Mouse (Mus musculus) erythroblast, embryonic 14.5 days (primary cell): ENCODE measurements around the gene Plg. TPM values are rescaled to one million over a fixed set of nuclear protein-coding genes. Genes with fewer than 3 reads are reported as not detected.

Source experiments
- H3K27me3 ChIP-seq: 2 replicates; pipeline ENCODE4 v1.6.1; 2012; ENCODE audit warnings: inconsistent platforms; ENCODE audit not compliant: control insufficient read depth
- H3K36me3 ChIP-seq: 2 replicates; pipeline ENCODE4 v1.6.1; 2012; ENCODE audit warnings: mild to moderate bottlenecking, inconsistent platforms; ENCODE audit not compliant: control insufficient read depth
- H3K4me1 ChIP-seq: 2 replicates; pipeline ENCODE4 v1.6.1; 2012; ENCODE audit warnings: inconsistent platforms; ENCODE audit not compliant: control insufficient read depth
- H3K4me3 ChIP-seq: replicated peaks from 2 replicates; pipeline ENCODE3; 2012; ENCODE audit warnings: moderate library complexity, mild to moderate bottlenecking, inconsistent platforms
- H3K9me3 ChIP-seq: 2 replicates; pipeline ENCODE4 v1.6.1; 2012; ENCODE audit warnings: low read length, inconsistent platforms, mixed read lengths; ENCODE audit not compliant: control insufficient read depth
- GATA1 ChIP-seq: IDR thresholded peaks from 2 replicates; pipeline ENCODE4 v1.6.1; 2012; ENCODE audit warnings: low read length, inconsistent platforms, mixed read lengths
- TAL1 ChIP-seq: IDR thresholded peaks from 3 replicates; pipeline ENCODE4 v1.6.1; 2012; ENCODE audit warnings: low read length, inconsistent platforms, mixed read lengths
- polyA plus RNA-seq: library from polyadenylated mRNA; stranded (reverse); fragments of >175 nt; gene quantifications from 2 replicates; pipeline ENCODE4 v1.2.3, GENCODE M21; 2012

The Plg gene
- 0.23 and 0.27 TPM in 2 replicates for polyA plus RNA-seq

DNA sequence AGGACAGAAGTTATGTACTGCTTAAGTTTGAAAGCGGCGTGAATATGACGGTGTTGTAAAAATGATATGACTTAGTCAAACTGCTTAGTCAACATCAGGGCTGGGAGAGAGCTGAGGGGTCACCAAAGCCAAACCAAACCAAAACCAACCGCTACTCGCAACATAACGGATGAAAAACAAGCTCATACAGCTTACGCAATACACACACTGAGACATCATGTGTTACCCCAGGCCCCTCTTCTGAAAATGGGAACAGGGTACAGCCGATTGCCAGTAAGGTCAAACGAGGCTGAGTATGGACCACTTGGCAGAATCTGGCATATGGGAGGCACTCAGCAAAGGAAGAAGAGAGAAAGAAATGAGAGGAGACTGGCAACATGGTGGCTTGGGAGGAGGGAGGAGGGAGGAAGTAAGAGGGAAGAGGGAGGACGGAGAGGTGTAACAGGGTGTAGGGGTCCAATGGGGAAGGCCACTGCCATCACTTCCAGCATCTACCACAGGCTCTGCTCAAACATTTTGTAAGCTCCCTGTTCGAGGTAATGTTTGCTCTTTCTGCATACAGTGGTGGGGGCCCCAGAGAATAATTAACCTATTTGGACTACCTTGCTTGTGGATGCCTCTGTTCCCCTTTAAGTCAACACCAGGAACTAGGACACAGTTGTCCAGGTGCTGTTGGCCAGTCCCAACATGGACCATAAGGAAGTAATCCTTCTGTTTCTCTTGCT lies at the start of gene Plg:
Gene Plg (plus strand): TSS at position 628 of the 725 bp plus-strand sequence.
- no peaks in the 10 kb centered on the region for H3K9me3 ChIP-seq
- no peaks in the 10 kb centered on the region; the same call in 1 of the 2 replicates for H3K27me3 ChIP-seq
- peaks cover 5% of the 10 kb centered on the region for H3K4me1 ChIP-seq
- TF ChIP-seq GATA1 (no peak), TAL1 (no peak)
- H3K4me3 ChIP-seq: peak within 1 kb of the TSS; percentile 54
- no peaks in the 10 kb centered on the region; the same call in 1 of the 2 replicates for H3K36me3 ChIP-seq

DNA sequence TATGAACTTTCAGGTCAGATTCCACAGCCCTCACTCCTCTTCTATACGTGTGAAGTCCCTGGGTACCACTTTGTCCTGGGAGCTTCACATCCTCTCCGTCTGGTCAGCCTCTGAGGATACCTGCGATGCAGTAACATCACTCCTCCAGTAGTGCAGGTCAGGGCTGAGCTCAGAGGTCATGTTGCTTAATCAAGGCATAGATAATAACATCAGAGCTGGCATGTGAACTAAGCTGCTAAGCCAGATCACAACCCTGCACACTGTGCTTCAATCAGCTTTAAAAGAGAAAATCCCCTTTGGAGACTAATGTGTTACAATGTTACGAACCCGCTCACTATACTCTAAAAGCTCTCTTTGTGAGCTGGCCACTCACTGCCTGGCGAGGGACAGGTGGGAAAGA lies 43.3 kb upstream of the Plg start:
- peaks cover 2% of the 10 kb centered on the region; the same call in 1 of the 2 replicates for H3K27me3 ChIP-seq
- H3K36me3 ChIP-seq: no peaks in the 10 kb centered on the region
- H3K9me3 ChIP-seq: no peaks in the 10 kb centered on the region
- TF ChIP-seq GATA1: no peak
- TF ChIP-seq TAL1: no peak
- no peaks in the 10 kb centered on the region for H3K4me1 ChIP-seq
- no peak overlapping the region for H3K4me3 ChIP-seq

DNA sequence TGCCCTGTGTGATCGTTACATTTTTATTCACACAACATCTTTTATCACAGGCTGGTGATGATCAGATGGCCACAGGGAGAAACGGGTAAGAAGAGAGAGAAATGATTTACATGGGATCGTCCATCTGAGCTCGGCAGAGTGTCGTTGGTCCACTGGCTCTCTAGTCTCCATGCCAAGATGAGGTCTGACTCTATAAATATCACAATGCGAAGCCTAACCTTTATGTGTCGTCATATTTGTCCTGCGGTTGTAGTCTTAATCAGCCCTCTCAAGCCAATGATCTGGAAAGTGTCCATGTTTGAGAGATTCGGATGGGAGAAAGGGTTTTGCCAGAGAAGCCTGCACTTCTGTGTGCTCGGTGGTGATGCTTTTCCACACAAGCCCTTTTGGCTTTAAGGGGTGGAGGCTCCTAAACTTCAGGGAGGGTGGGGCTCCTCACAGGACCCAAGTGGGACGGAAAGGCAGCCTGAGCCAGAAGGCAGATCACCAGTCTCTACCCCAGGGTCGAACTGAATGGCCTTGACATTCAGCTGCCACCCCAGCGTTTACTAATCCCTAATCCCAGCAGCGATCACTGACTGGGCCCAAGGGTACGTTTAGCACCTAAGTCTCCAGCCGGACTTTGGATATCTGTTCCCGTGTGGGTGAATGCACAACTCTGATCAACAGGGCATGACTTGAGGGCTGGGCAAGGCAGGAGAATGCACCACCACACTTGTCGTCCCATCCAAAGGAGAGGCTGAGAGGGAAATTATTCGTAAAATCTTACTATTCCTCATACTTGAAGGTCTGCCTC lies 42.1 kb upstream of the Plg start:
- Histone ChIP-seq H3K36me3 (no peaks in the 10 kb centered on the region), H3K4me3 (no peak overlapping the region), H3K9me3 (no peaks in the 10 kb centered on the region), H3K4me1 (no peaks in the 10 kb centered on the region), H3K27me3 (peaks cover 2% of the 10 kb centered on the region; the same call in 1 of the 2 replicates)
- TF ChIP-seq GATA1 (no peak), TAL1 (no peak)

DNA sequence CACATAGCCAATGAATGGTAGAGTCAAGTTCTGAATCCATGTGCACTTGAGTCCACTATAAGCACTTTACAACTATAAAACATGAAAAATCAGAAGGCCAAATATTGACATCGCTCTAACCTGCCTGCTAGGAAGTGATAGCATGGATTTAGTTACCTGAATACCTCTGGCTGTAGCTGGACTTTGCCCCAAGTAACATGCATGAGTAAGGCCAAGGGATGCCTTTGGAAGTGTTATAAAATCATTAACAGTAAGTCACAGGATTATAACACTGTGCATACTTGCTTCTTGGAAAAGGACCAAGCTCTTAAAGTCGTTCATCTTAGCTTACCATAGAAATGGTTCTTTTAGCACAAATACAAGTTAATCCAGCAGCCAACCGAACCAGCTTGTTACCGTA lies 41.3 kb upstream of the Plg start:
- TF ChIP-seq GATA1 (no peak), TAL1 (no peak)
- H3K9me3 ChIP-seq: no peaks in the 10 kb centered on the region
- H3K36me3 ChIP-seq: no peaks in the 10 kb centered on the region

DNA sequence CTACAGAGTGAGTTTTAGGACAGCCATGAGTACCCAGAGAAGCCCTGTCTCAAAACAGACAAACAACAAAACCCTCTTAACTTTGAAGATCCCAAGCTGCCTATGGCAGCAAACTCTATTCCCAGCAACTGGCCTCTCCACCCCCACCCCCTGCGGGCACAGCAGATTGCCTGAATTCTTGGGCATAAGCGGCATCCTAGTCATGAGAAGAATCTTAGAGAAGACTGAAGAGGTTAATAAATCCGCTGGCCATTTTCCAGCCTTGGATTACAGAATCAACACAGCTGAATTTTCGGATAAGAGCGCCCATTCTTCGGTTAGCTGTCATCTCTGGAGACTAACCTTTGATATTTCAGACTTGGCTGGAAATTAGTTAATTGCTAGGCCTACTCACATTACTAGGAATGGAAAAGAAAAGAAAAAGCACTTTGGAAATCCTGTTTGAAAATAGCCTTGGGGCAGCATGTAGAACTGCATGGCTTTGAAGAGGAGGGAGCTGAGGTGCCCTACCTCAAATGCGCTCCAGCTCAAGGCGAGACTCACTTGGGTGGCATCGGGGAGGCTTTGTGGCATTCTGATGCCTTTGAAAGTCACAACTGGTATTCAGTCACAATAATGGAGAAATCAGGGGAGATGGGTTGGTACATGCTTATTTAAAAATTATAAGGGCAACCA lies 34.6 kb upstream of the Plg start:
- Histone ChIP-seq H3K9me3 (no peaks in the 10 kb centered on the region), H3K36me3 (no peaks in the 10 kb centered on the region), H3K27me3 (no peaks in the 10 kb centered on the region), H3K4me3 (no peak overlapping the region), H3K4me1 (peaks cover 2% of the 10 kb centered on the region; the same call in 1 of the 2 replicates)
- no peak for TF ChIP-seq TAL1

More for the DNA sequence above, 41.3 kb upstream of the Plg start:
- no peaks in the 10 kb centered on the region for H3K4me1 ChIP-seq
- no peak overlapping the region for H3K4me3 ChIP-seq
- peaks cover 2% of the 10 kb centered on the region; the same call in 1 of the 2 replicates for H3K27me3 ChIP-seq

DNA sequence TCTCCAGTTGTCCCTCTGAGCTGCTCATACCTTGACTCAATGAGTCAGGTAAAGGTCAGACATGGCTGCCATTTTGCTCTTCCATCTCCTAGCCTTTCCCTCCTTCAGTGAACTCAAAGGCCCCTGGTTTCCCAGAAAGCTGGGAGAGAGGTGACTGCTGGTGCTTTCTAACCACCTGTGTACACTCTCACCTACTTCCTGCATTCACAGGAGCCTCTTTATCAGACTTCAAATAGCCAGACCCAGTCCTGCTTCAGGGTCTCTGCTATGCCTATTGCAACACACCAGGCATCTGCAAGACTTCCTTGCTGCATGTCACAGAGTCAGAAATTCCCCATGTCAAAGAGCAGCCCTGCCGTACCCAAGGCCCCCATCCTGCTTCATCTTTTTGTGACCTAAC lies 30.9 kb upstream of the Plg start:
- H3K36me3 ChIP-seq: no peaks in the 10 kb centered on the region
- TF ChIP-seq TAL1 (no peak), GATA1 (no peak)
- no peak overlapping the region for H3K4me3 ChIP-seq
- peaks cover under 1% of the 10 kb centered on the region; the same call in 1 of the 2 replicates for H3K4me1 ChIP-seq
- no peaks in the 10 kb centered on the region for H3K9me3 ChIP-seq
- no peaks in the 10 kb centered on the region for H3K27me3 ChIP-seq

DNA sequence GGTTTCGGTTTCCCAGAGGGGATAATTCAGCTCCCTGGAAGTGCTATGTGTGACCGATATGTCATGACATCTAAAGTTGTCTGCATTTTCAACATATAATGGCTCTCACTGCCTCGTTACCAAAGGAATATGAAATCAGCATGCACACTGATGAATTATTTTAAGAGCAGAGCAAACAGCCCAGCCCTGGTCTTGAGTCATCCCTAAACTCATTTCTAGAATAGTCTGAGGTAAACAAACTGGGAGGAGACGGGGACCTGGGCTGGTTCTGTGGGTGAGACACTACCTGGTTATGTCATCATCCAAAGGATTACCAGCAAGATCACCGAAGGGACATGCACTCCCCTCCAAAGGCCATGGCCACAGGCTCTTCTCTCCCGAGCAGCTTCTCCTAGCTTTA lies 26.8 kb upstream of the Plg start:
- no peaks in the 10 kb centered on the region for H3K36me3 ChIP-seq
- H3K27me3 ChIP-seq: no peaks in the 10 kb centered on the region
- H3K9me3 ChIP-seq: no peaks in the 10 kb centered on the region
- no peak for TF ChIP-seq TAL1
- TF ChIP-seq GATA1: no peak
- H3K4me3 ChIP-seq: no peak overlapping the region
- no peaks in the 10 kb centered on the region for H3K4me1 ChIP-seq

DNA sequence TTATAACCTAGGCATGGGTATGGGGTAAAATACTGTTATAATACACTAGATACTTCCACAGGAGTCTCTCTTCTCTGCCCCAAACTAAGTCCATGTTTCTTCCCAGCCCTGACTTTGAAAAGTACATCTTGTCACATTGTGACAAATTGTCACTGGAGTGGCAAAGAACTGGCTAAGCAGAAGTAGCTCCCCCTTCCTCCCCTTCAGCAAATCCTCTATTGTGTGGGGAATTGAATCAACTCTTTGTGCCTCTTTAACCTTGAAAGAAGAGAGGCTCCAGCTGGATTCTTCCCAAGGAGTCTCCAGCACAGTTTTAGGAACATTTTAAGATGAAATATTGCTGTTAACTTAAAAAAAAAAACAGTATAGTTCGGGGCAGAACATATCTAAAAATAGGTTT lies 25.6 kb upstream of the Plg start:
- TF ChIP-seq TAL1 (no peak), GATA1 (no peak)
- H3K27me3 ChIP-seq: no peaks in the 10 kb centered on the region
- no peaks in the 10 kb centered on the region for H3K36me3 ChIP-seq
- H3K9me3 ChIP-seq: no peaks in the 10 kb centered on the region
- no peak overlapping the region for H3K4me3 ChIP-seq
- no peaks in the 10 kb centered on the region for H3K4me1 ChIP-seq

DNA sequence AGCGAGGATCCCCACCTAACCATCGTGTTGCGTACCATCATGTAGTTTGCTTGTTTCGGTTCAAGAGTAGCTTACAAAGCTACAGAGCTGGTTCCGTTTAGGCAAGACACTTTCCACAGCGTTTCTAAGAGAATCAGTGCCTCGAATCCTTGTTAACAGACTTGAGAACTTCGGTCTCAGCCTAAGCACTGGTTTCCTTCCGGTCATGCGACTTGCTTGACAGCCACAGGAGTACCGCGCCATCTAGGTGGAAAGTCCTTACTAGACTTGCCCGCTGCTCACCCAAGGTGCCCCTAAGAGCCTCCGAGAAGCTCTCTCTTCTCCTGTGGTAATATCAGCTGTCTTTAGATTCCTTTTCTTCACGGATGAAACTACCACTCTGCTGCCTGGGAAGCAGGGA lies 18.5 kb upstream of the Plg start:
- no peaks in the 10 kb centered on the region for H3K36me3 ChIP-seq
- H3K9me3 ChIP-seq: no peaks in the 10 kb centered on the region
- no peak for TF ChIP-seq GATA1
- TF ChIP-seq TAL1: no peak
- H3K27me3 ChIP-seq: no peaks in the 10 kb centered on the region
- H3K4me3 ChIP-seq: no peak overlapping the region
- no peaks in the 10 kb centered on the region; the same call in 1 of the 2 replicates for H3K4me1 ChIP-seq
